Mouse (Mus musculus): ENCODE results near the gene Hectd1. TPM values are rescaled to one million over a fixed set of nuclear protein-coding genes. Genes with fewer than 3 reads are reported as not detected.
A peak's percentile ranks its signal among the peaks of the same experiment; 100 is the strongest.

The Hectd1 gene
- polyA plus RNA-seq (2016; fragmentation: Nextera tagmentation; extraction: Ambion mirVana): 48.0 and 48.4 TPM in 2 replicates

DNA sequence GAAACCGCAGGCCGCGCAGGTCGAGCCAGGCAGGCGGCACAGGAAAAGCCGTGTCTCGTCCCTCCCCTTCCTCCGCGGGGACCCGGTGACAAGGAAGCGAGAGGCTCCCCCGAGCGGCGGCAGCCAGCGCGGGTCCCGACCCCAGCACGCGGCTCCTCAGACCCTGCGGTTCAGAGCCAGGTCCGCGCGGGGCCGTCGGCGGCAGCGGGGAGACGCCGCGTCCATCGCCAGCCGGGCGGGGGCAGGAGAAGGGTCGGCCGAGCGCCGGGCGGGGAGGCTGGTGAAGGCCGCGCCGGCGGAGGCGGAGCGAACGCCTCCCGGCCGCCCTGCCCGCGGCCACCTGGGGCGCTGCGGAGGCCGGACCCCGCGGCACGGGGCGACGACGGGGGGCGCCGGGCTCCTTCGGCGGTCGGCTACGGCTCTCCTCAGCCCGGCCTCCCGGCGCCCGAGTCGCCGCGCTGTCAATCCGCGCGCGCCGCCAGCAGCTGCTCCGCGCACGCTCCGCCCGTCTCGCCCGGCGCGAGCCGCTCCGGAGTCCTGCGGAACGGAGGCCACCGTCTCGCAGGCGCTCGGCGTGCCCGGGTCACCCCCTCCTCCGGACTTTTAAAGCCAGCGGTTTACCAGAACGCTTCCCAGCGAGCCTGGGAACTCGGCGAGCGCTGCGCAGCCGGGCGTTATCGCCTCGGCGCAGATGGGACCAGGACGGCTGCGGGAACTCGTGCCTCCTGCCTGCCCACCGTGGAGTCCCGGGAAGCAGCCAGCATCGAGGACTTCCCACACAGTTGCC is at the start of gene Hectd1:
Gene Hectd1, minus strand, starts transcription at position 247 of the 787 bp plus-strand sequence.
- H3K27ac ChIP-seq: peak within 1 kb of the TSS; percentile 100
- H3K27me3 ChIP-seq (replicated peaks): no peaks in the 10 kb centered on the region
- H3K9me3 ChIP-seq (replicated peaks): no peaks in the 10 kb centered on the region
- WGBS (ENCODE audit: insufficient replicate concordance): under 1% methylated on average over 104 of the region's 114 CpGs
- H3K4me3 ChIP-seq: peak within 1 kb of the TSS; percentile 95
- H3K4me2 ChIP-seq: peak within 1 kb of the TSS; percentile 71
- ATAC-seq: peak; percentile 88
- H3K9ac ChIP-seq: peak within 1 kb of the TSS; percentile 100
- peaks cover 34% of the 10 kb centered on the region for H3K36me3 ChIP-seq
- peaks cover 45% of the 10 kb centered on the region for H3K4me1 ChIP-seq

DNA sequence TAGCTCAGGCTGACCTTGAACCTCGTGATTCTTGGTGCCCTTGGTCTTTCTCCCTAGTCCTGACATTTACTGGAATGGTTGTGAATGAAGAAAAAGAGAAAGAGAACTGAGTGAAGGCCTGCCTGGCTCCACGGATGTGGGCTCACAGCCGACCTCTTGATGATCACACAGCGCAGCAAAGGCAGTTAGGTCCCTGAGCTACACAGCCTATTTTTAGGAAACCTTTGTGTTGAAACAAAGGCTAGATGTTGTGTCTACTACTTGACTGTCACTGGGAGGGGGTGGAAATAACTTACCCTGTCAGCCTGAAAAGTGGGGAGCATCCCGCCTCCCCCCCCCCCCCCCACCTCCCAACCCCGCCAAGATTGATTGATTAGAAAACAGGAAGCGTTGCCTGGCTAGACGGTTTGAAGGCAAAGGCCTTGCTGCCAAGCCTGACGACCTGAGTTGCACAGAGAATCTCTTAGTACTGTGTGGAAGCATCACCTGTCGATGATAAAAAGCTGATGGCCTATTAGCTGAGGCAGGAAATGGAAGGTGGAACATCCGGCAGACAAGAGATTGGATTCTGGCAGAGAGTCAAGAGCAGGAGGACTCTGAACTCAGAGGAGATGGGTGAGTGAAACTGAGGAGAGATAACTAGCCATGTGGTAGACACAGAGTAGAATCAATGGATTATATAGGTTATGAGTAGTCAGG is 42.3 kb upstream of the Hectd1 start:
- 25% methylated on average over 11 of the region's 11 CpGs for WGBS (ENCODE audit: insufficient replicate concordance)
- peak; percentile 48; the same call in 1 of the 2 replicates for ATAC-seq
- Histone ChIP-seq H3K36me3 (peaks cover 23% of the 10 kb centered on the region), H3K9ac (peak overlapping the region; percentile 30; the same call in 1 of the 2 replicates), H3K4me1 (peaks cover 35% of the 10 kb centered on the region), H3K27me3 (replicated peaks) (no peaks in the 10 kb centered on the region), H3K4me2 (peak overlapping the region; percentile 17), H3K9me3 (replicated peaks) (no peaks in the 10 kb centered on the region), H3K4me3 (no peak overlapping the region), H3K27ac (peak overlapping the region; percentile 64; the same call in 1 of the 2 replicates)

DNA sequence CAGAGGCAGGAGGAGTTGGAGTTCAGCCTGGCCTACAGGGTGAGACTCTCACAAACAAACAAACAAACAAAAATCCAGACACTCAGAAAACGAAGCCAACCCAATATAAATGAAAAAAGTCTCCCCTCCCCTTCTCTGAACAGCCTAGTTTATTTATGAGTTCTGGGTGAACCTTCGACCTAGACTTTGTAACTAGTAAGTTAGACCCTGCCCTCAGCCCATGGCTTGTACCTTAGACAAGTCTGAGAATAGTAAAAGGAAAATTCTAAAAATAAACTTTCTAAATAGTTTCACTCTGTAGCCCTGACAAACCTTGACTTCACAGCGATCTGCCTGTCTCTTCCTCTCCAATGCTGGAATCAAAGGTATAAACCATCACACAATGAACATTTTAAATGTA is 40.2 kb upstream of the Hectd1 start:
- no peak overlapping the region for H3K4me3 ChIP-seq
- H3K27ac ChIP-seq: 0 out of 2 replicates have a peak overlapping the region, but pooled peaks have one; percentile 13
- peaks cover 10% of the 10 kb centered on the region; the same call in 1 of the 2 replicates for H3K36me3 ChIP-seq
- ATAC-seq: no peak
- H3K4me2 ChIP-seq: no peak overlapping the region
- no peaks in the 10 kb centered on the region for H3K9me3 ChIP-seq (replicated peaks)
- H3K9ac ChIP-seq: no peak overlapping the region
- H3K27me3 ChIP-seq (replicated peaks): no peaks in the 10 kb centered on the region
- WGBS (ENCODE audit: insufficient replicate concordance): 70% methylated on average over 3 of the region's 3 CpGs
- peaks cover 54% of the 10 kb centered on the region for H3K4me1 ChIP-seq

DNA sequence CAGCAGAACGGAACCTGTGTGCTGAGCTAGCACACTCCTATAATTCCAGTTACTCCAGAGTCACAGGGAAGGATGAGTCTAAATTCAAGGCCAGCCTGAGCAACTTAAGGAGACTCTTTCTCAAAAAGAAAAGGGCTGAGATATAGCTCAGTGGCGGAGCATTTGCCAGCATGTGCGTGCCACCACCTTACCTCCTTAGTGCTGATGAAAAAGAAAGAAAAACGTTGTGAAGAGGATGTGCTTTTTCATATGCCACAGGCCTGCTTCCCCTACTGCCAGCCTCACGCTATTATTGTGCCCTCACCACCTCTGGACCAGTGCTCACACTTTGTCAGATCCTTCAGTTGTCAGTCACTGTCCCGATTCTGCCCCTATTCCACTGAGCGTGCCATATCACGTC is 37.7 kb upstream of the Hectd1 start:
- H3K4me2 ChIP-seq: no peak overlapping the region
- no peaks in the 10 kb centered on the region for H3K36me3 ChIP-seq
- no peaks in the 10 kb centered on the region for H3K9me3 ChIP-seq (replicated peaks)
- H3K9ac ChIP-seq: no peak overlapping the region
- no peaks in the 10 kb centered on the region for H3K27me3 ChIP-seq (replicated peaks)
- ATAC-seq: no peak
- peaks cover 43% of the 10 kb centered on the region for H3K4me1 ChIP-seq
- no peak overlapping the region for H3K4me3 ChIP-seq
- WGBS (ENCODE audit: insufficient replicate concordance): 72% methylated on average over 8 of the region's 8 CpGs
- H3K27ac ChIP-seq: no peak overlapping the region

DNA sequence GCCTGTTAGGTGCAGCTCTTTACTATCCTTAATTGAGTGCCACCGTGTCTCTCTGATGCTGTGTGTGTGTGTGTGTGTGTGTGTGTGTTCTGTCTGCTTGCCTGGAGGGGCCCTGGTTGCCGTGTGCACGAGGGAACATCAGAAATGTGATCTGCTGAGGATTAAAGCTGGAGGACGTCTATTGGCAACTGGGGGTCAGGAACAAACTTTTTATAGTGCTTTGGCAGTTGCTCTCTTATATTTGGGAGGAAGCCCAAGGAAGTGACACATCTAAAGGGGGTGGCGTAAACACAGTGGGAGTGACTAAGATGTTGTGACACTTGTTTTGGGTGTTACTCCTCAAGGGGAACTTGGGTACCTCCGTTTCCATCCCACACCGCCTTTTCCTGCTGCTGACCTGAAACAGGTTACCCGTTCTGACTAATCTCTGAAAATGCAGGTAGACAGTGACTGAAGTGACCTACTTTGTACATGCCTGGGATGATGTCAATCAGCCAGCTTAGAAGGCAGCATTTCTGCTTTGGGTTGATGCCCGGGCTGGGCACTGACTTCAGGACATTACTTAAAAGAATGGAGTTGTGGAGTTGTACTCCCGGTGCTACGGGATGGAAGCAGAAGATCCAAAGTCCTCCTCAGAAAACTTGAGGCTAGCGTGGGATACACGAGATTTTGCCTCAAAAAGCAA is 37.0 kb upstream of the Hectd1 start:
- Histone ChIP-seq H3K9ac (no peak overlapping the region), H3K27me3 (replicated peaks) (no peaks in the 10 kb centered on the region), H3K4me1 (peaks cover 35% of the 10 kb centered on the region), H3K27ac (peak overlapping the region; percentile 54; the same call in 1 of the 2 replicates), H3K9me3 (replicated peaks) (no peaks in the 10 kb centered on the region), H3K36me3 (no peaks in the 10 kb centered on the region), H3K4me3 (no peak overlapping the region), H3K4me2 (no peak overlapping the region)
- peak; percentile 12; the same call in 1 of the 2 replicates for ATAC-seq
- WGBS (ENCODE audit: insufficient replicate concordance): 64% methylated on average over 13 of the region's 13 CpGs

DNA sequence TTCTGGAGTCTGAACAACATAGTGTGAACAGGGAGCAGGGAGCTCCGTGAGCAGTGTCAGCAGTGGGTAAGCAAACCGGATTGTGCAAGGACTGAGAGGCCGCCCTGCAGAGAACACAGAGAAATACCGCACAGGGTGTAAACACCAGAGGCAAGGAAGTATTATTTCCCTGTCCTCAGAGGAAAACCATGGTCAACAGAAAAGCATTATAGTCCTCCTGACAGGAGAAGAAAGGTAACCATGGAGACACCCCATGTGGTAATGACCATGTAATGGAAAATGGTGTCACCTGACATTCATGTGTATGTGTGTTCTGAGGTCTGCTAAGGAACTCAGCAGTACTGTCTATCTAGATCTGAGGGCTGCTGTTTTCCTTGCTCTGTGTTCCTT is 36.4 kb upstream of the Hectd1 start:
- H3K36me3 ChIP-seq: no peaks in the 10 kb centered on the region
- peak overlapping the region; percentile 54; the same call in 1 of the 2 replicates for H3K27ac ChIP-seq
- no peak overlapping the region for H3K4me3 ChIP-seq
- no peak overlapping the region for H3K4me2 ChIP-seq
- ATAC-seq: peak; percentile 62
- no peaks in the 10 kb centered on the region for H3K9me3 ChIP-seq (replicated peaks)
- WGBS (ENCODE audit: insufficient replicate concordance): 49% methylated on average over 4 of the region's 4 CpGs
- no peak overlapping the region for H3K9ac ChIP-seq
- H3K4me1 ChIP-seq: peaks cover 30% of the 10 kb centered on the region
- no peaks in the 10 kb centered on the region for H3K27me3 ChIP-seq (replicated peaks)

DNA sequence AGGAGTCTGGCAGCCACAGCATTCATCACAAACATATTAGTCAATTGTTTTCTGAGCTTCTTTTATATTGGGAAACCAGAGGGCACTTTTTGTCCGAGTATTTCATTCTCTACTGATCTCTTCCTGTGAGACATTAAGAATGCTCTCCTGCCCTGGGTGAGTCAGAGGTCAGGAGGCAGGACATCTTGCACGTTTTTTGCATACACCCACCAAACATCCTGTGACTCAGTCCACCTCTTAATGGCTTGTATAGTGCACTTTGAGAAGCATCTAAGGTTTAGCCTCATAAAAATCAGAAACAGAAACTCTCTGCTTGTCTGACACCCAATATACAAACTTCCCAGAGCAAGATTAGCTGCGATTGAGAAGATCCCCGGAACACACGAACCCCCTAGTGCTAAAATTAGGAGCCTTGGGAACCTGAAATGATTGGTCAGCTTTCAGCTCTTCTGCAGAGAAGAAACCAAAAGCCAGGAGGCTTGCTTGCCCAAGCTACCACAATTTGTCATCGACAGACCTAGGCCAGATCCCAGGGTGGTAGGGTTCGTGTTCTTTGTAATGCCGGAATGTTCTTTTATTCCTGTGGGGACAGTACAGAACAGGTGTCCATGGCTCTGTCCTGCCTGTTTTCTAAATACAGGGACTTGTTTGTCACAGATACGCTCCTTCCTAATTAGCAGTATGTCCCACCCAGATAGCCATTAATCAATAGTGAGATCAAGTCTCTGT is 35.9 kb upstream of the Hectd1 start:
- peaks cover 28% of the 10 kb centered on the region for H3K4me1 ChIP-seq
- H3K36me3 ChIP-seq: no peaks in the 10 kb centered on the region
- H3K9me3 ChIP-seq (replicated peaks): no peaks in the 10 kb centered on the region
- WGBS (ENCODE audit: insufficient replicate concordance): 55% methylated on average over 9 of the region's 9 CpGs
- H3K4me2 ChIP-seq: no peak overlapping the region
- H3K9ac ChIP-seq: no peak overlapping the region
- ATAC-seq: peak; percentile 10; the same call in 1 of the 2 replicates
- H3K27ac ChIP-seq: no peak overlapping the region
- H3K27me3 ChIP-seq (replicated peaks): no peaks in the 10 kb centered on the region
- H3K4me3 ChIP-seq: no peak overlapping the region

DNA sequence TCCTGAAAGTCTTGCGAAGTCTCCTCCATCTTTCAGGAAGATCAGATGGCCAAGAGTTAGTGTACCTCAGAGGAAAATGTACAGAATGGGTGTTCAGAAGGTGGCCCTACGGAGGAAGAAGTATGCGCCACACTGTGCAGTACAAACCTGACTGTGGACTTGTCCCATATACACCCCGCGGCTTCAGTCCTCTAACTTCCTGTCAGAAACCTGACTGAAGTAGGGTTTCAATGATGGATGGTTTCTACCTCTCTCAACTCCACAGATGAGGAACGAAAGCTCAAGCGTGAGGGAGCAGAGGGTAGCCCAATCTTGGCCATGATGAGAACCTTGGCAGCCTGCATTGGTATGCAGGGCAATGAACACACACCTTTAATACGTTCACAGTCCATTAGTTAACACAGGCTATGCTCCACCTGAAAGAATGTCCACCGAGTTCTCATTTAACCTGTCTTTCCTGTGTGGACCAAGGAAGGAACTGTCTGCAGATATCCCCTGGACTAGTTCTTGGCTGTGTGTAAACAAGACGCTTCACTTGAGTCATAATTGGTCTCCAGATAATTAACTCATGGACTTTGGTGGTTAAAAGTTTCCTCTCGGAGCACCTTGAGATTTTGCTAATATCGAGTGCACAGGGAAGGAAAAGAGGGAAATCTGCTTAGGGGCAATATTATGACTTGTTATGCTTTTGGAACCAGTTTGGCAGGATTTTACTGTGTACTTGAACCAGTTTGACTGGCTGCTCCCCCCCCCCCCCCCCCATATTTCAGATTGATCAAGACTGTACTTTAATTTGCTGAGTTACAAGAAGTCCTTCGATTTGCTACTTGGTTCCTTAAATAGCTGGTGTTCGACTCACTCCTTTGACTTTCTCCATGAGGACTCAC is 34.0 kb upstream of the Hectd1 start:
- H3K27me3 ChIP-seq (replicated peaks): no peaks in the 10 kb centered on the region
- H3K4me2 ChIP-seq: no peak overlapping the region
- H3K9ac ChIP-seq: no peak overlapping the region
- H3K4me1 ChIP-seq: peaks cover 40% of the 10 kb centered on the region
- ATAC-seq: no peak
- no peak overlapping the region for H3K4me3 ChIP-seq
- H3K27ac ChIP-seq: no peak overlapping the region
- H3K9me3 ChIP-seq (replicated peaks): no peaks in the 10 kb centered on the region
- WGBS (ENCODE audit: insufficient replicate concordance): 77% methylated on average over 14 of the region's 14 CpGs
- H3K36me3 ChIP-seq: no peaks in the 10 kb centered on the region

DNA sequence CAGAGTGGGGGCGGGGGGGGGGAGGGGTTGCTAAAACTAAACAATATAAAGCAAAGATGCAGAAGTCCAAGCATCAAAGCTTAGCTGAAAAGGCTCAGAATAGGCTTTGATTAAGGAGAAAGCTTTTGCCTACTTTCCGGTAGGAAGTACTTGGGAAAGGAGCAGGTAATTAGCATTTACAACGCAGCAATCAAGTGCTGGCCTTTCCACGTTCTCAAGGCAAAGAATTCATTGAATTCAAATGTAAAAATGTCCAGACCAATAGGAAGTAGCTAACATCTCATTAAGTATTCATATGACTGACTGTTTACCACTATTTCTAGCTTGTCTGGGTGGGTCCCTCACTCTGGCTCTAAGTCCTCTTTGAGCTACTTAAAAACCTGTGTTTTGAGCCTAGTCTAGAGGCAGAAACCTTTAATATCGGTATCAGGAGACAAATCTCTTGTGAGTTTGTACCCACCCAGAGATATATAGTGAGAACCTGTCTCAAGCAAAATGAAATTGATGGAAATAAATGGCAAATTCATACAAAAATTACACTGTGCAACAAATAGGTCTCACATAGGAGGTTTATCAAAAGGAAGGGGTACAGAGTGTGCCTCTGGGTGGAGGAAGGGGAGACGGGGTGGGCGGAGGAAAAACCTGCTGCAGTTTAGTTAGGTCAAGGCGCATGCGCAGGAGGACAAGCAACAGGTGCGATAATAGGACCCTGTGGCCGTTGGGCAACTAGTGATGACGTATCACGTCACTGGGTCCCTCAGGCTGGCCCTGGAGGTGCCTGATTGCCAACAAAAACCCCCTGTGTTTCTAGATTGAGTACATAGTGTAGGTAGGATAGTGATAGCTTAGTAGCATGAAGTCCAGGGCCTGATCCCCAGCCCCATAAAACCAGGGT is 29.0 kb upstream of the Hectd1 start:
- Histone ChIP-seq H3K4me2 (peak overlapping the region; percentile 12; the same call in 1 of the 2 replicates), H3K4me3 (no peak overlapping the region), H3K4me1 (peaks cover 60% of the 10 kb centered on the region), H3K36me3 (no peaks in the 10 kb centered on the region), H3K9ac (no peak overlapping the region), H3K9me3 (replicated peaks) (no peaks in the 10 kb centered on the region), H3K27ac (peak overlapping the region; percentile 92), H3K27me3 (replicated peaks) (no peaks in the 10 kb centered on the region)
- 46% methylated on average over 13 of the region's 13 CpGs for WGBS (ENCODE audit: insufficient replicate concordance)
- ATAC-seq: peak; percentile 8; the same call in 1 of the 2 replicates

DNA sequence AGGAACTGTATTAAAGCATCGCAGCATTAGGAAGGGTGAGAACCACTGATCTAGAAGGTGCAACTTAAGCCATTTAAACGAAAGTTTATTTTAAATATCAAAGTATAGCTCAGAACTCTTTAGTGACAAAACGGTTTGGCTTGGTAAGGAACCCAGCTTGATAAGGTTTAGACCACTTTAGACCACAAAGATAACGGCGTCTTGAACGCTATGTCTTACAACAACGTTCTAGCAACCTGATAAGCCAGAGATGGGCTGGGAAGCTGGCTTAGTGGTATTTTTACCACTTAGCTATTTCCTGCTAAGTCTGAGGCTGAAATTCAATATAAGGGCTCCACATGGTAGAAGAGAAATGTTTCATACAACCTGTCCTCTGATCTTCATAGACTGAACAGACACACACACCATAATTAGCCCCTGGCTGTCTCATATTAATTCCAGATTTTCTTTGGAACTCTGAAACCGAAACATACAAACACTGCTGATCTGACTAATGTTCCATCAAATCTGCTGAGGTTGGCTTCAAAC is 27.5 kb upstream of the Hectd1 start:
- Histone ChIP-seq H3K36me3 (no peaks in the 10 kb centered on the region), H3K27me3 (replicated peaks) (no peaks in the 10 kb centered on the region), H3K4me1 (peaks cover 75% of the 10 kb centered on the region), H3K27ac (peak overlapping the region; percentile 92), H3K4me3 (no peak overlapping the region), H3K9ac (peak overlapping the region; percentile 55; the same call in 1 of the 2 replicates), H3K9me3 (replicated peaks) (no peaks in the 10 kb centered on the region), H3K4me2 (peak overlapping the region; percentile 38)
- 17% methylated on average over 8 of the region's 8 CpGs for WGBS (ENCODE audit: insufficient replicate concordance)
- peak; percentile 51 for ATAC-seq

Measured in liver, embryonic 12.5 days (tissue).